Mouse (Mus musculus) small intestine, adult 2 months (tissue): ENCODE results near the gene Xylt1.

Experiments
- CTCF ChIP-seq: fragments of 200-500 bp; IDR thresholded peaks from 2 replicates; pipeline ENCODE4 v1.5.1; 2012; ENCODE audit warnings: low read depth, mild to moderate bottlenecking, control low read depth, inconsistent platforms, low read length, moderate library complexity, mixed read lengths; ENCODE audit not compliant: insufficient replicate concordance, insufficient read length; ENCODE audit errors: extremely low read depth
- POLR2A ChIP-seq: fragments of 200-500 bp; IDR thresholded peaks from 2 replicates; pipeline ENCODE4 v1.6.1; 2012; ENCODE audit warnings: low read depth, mild to moderate bottlenecking, control low read depth, inconsistent platforms, low read length, moderate library complexity

- TF ChIP-seq CTCF (no peak), POLR2A (no peak)
Observed at GRCm38 (mm10) chr7:117550916-117551549, 170.3 kb downstream of the Xylt1 start.
